Mouse (Mus musculus): Measurements from ENCODE around the gene Vegfa. TPM values are rescaled to one million over a fixed set of nuclear protein-coding genes. Genes with fewer than 3 reads are reported as not detected.

Vegfa gene
- polyA plus RNA-seq, 1 experiment, result not detected

DNA sequence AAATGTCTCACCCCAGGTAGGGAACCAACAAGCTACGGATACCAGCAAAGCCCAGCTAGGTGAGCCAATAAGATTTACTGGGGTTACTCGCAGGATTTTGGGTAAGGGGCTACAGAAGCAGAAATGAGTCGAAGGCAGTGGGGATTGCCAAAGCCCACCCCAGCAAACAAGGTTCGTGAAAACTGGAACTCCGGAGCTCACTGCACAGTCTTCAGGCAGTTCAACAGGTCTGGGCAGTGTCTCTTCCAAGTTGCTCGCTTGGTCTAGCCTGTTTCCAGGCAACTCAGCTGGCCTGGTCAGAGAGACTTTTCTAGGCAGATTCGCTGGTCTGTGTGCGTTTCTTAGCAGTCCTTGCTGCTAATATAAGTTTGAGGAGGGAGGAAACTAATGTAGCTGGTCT, 10.0 kb upstream of the Vegfa start:
- Histone ChIP-seq H3K4me1 (ENCODE audit: control insufficient read depth, insufficient read depth, low read length) (no peaks in the 10 kb centered on the region), H3K4me3 (ENCODE audit: insufficient read depth, low read depth, low read length) (no peak overlapping the region), H3K27ac (ENCODE audit: insufficient read depth, low read depth, low read length) (no peak overlapping the region)
- WGBS, result 74% methylated on average over 8 of the region's 8 CpGs
- TF ChIP-seq CTCF (IDR thresholded peaks at IDR 0.05; ENCODE audit: insufficient read depth, low read depth, low read length), result no peak
- no peak for TF ChIP-seq POLR2A (IDR thresholded peaks at IDR 0.05; ENCODE audit: insufficient read depth, low read depth, low read length)

GRCm38 (mm10) chr17:46041679-46042078, 9.5 kb upstream of the Vegfa start:
- no peak for TF ChIP-seq CTCF (IDR thresholded peaks at IDR 0.05; ENCODE audit: insufficient read depth, low read depth, low read length)
- TF ChIP-seq POLR2A (IDR thresholded peaks at IDR 0.05; ENCODE audit: insufficient read depth, low read depth, low read length), result no peak
- no peaks in the 10 kb centered on the region for H3K4me1 ChIP-seq (ENCODE audit: control insufficient read depth, insufficient read depth, low read length)
- WGBS, result 75% methylated on average over 3 of the region's 3 CpGs
- no peak overlapping the region for H3K27ac ChIP-seq (ENCODE audit: insufficient read depth, low read depth, low read length)
- no peak overlapping the region for H3K4me3 ChIP-seq (ENCODE audit: insufficient read depth, low read depth, low read length)

- Histone ChIP-seq H3K27ac (ENCODE audit: insufficient read depth, low read depth, low read length) (no peak overlapping the region), H3K4me3 (ENCODE audit: insufficient read depth, low read depth, low read length) (no peak overlapping the region), H3K4me1 (ENCODE audit: control insufficient read depth, insufficient read depth, low read length) (no peaks in the 10 kb centered on the region)
- WGBS, result 55% methylated on average over 5 of the region's 5 CpGs
- TF ChIP-seq POLR2A (IDR thresholded peaks at IDR 0.05; ENCODE audit: insufficient read depth, low read depth, low read length), result no peak
- no peak for TF ChIP-seq CTCF (IDR thresholded peaks at IDR 0.05; ENCODE audit: insufficient read depth, low read depth, low read length)
These were observed 9.1 kb upstream of the Vegfa start for GRCm38 (mm10) chr17:46041223-46041622.

GRCm38 (mm10) chr17:46040561-46040960, 8.4 kb upstream of the Vegfa start:
- 84% methylated on average over 6 of the region's 6 CpGs for WGBS
- H3K27ac ChIP-seq (ENCODE audit: insufficient read depth, low read depth, low read length), result no peak overlapping the region
- no peaks in the 10 kb centered on the region for H3K4me1 ChIP-seq (ENCODE audit: control insufficient read depth, insufficient read depth, low read length)
- TF ChIP-seq CTCF (IDR thresholded peaks at IDR 0.05; ENCODE audit: insufficient read depth, low read depth, low read length), result no peak
- TF ChIP-seq POLR2A (IDR thresholded peaks at IDR 0.05; ENCODE audit: insufficient read depth, low read depth, low read length), result no peak
- H3K4me3 ChIP-seq (ENCODE audit: insufficient read depth, low read depth, low read length), result no peak overlapping the region

- no peaks in the 10 kb centered on the region for H3K4me1 ChIP-seq (ENCODE audit: control insufficient read depth, insufficient read depth, low read length)
- no peak overlapping the region for H3K27ac ChIP-seq (ENCODE audit: insufficient read depth, low read depth, low read length)
- 52% methylated on average over 3 of the region's 3 CpGs for WGBS
These were observed 6.7 kb upstream of the Vegfa start for GRCm38 (mm10) chr17:46038906-46039305.

DNA sequence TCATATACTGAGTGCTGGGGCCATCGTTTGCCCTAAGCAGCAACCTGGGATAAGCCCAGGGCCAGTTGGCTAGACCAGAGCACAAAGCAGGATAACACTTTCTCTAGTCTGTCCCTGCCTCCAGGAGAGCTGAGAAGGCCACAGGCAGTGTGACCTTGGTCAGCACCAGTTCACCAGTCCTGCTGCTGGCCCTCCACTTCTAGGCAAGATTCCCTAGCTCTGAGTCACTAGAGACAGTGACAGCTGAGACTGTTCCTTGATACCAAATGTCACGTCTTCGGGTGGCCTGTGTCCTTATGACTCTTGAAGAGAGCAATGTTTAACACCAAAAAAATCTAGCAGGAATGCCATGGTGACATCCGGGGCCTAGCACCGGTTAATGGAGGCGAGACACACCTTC, 4.2 kb upstream of the Vegfa start:
- 91% methylated on average over 6 of the region's 6 CpGs for WGBS
- TF ChIP-seq POLR2A (IDR thresholded peaks at IDR 0.05; ENCODE audit: insufficient read depth, low read depth, low read length), result no peak
- TF ChIP-seq CTCF (IDR thresholded peaks at IDR 0.05; ENCODE audit: insufficient read depth, low read depth, low read length), result no peak
- no peak overlapping the region for H3K4me3 ChIP-seq (ENCODE audit: insufficient read depth, low read depth, low read length)
- no peak overlapping the region for H3K27ac ChIP-seq (ENCODE audit: insufficient read depth, low read depth, low read length)
- peaks cover 3% of the 10 kb centered on the region; the same call in 1 of the 2 replicates for H3K4me1 ChIP-seq (ENCODE audit: control insufficient read depth, insufficient read depth, low read length)

More at GRCm38 (mm10) chr17:46038906-46039305, 6.7 kb upstream of the Vegfa start:
- TF ChIP-seq POLR2A (IDR thresholded peaks at IDR 0.05; ENCODE audit: insufficient read depth, low read depth, low read length), result no peak
- no peak for TF ChIP-seq CTCF (IDR thresholded peaks at IDR 0.05; ENCODE audit: insufficient read depth, low read depth, low read length)
- no peak overlapping the region for H3K4me3 ChIP-seq (ENCODE audit: insufficient read depth, low read depth, low read length)

GRCm38 (mm10) chr17:46034110-46034509, 1.9 kb upstream of the Vegfa start:
- WGBS, result 76% methylated on average over 6 of the region's 6 CpGs
- TF ChIP-seq CTCF (IDR thresholded peaks at IDR 0.05; ENCODE audit: insufficient read depth, low read depth, low read length) (no peak), POLR2A (IDR thresholded peaks at IDR 0.05; ENCODE audit: insufficient read depth, low read depth, low read length) (no peak)
- no peak overlapping the region for H3K4me3 ChIP-seq (ENCODE audit: insufficient read depth, low read depth, low read length)
- peaks cover 14% of the 10 kb centered on the region for H3K4me1 ChIP-seq (ENCODE audit: control insufficient read depth, insufficient read depth, low read length)
- no peak overlapping the region for H3K27ac ChIP-seq (ENCODE audit: insufficient read depth, low read depth, low read length)

DNA sequence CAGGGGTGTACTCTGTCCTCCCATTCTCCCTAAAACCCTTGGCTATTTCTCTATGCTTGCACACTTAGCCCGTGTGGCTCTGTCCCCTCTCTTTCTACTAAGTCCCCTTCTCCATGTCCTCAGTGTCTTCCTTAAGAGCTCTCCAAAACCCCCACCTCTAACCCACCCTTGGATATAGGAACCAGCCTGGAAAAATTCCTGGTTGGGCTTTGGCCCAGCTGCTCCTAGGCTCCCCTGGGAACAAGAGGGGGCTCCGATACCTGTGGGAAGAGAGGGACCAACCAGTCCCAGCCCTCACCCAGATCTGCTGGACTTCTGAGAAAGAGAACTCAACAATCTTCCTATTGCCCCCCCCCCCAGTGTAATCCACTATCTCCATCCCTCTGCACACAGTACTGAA, 1.4 kb upstream of the Vegfa start:
- no peak for TF ChIP-seq POLR2A (IDR thresholded peaks at IDR 0.05; ENCODE audit: insufficient read depth, low read depth, low read length)
- no peak for TF ChIP-seq CTCF (IDR thresholded peaks at IDR 0.05; ENCODE audit: insufficient read depth, low read depth, low read length)
- 28% methylated on average over 2 of the region's 2 CpGs for WGBS
- Histone ChIP-seq H3K4me3 (ENCODE audit: insufficient read depth, low read depth, low read length) (no peak overlapping the region), H3K27ac (ENCODE audit: insufficient read depth, low read depth, low read length) (no peak overlapping the region), H3K4me1 (ENCODE audit: control insufficient read depth, insufficient read depth, low read length) (peaks cover 19% of the 10 kb centered on the region)

DNA sequence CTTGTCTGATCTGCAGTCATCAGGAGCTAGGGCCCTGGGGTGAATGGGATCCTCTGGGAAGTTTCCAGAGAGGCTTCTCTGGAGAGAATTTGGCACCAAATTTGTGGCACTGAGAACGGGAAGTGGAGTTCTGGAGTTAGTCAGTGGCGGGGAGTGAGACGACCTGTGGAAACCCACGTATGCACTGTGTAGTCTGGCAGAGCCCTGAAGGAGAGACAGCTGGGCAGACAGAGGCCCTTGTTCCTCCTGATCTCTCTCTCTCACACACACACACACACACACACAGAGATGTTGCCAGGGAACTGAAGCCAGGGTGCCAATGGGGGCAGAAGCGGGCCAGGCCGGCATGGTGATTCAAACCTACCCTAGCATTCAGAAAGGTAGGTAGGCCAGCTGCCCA, 953 bp upstream of the Vegfa start:
- H3K4me1 ChIP-seq (ENCODE audit: control insufficient read depth, insufficient read depth, low read length), result peaks cover 23% of the 10 kb centered on the region
- TF ChIP-seq CTCF (IDR thresholded peaks at IDR 0.05; ENCODE audit: insufficient read depth, low read depth, low read length), result no peak
- no peak for TF ChIP-seq POLR2A (IDR thresholded peaks at IDR 0.05; ENCODE audit: insufficient read depth, low read depth, low read length)
- WGBS, result 25% methylated on average over 6 of the region's 6 CpGs

More for the DNA sequence above, 953 bp upstream of the Vegfa start:
- no peak overlapping the region for H3K27ac ChIP-seq (ENCODE audit: insufficient read depth, low read depth, low read length)
- no peak overlapping the region for H3K4me3 ChIP-seq (ENCODE audit: insufficient read depth, low read depth, low read length)

Data from olfactory bulb, adult 2 months (tissue).